Comparison of ENCODE assay signal across 9 mouse cellular contexts in the genomic region with DNA sequence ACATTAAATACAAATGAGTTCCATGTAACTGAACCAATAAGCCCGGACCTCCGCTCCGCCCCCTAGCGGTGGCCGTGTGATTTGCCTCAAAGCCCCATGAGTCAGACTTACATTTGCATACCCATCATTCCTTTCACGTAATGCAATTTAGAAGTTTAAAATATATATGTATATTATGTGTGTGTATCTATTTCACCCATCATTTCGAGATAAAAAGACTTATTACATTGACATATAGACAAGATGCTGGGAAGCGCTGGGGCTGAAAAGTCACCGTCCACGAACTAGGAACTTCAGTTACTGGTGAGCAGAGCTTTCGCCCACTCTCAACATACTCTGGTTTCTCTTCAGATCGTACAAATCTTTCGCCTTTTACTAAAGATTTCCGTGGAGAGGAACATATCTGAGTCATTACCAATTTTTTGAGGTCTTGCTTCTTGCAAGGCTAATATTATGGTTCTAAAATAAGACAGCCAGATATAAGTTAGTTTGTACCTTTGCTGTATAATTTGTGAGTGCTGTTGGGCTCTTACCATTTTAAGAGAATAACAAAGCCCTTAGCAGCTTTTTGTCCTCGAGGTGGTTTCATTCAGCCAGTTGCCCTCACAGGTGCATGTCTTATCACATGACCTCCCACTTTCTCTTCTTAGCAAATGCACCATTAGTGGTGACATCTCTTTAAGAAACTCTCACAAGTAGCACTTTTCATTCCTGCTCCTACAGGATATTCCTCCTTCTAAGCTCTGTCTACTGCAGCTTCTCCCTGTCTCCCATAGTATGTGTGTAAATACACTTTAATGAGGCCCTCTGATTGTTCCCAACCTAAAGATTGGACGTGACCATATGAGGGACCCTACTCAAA. TPM values are rescaled to one million over a fixed set of nuclear protein-coding genes. Genes with fewer than 3 reads are reported as not detected.
DNase-seq lines count a peak whose midpoint lies in the region; ATAC-seq and TF ChIP-seq lines count a peak whose summit lies in the region.
"Had no signal": no experiment of that assay in that cellular context is flagged by ENCODE, and none has a peak within 500 bp of the region (broad histone marks: within the 10 kb centered on the region; RNA-seq: fewer than 3 reads in every experiment).

No protein-coding gene starts in this region.

- H3K36me3 ChIP-seq in forebrain, postnatal 0 days (ENCODE audit: insufficient read depth), result no peaks in the 10 kb centered on the region
- H3K36me3 ChIP-seq in forebrain, embryonic 15.5 days, result no peaks in the 10 kb centered on the region
- H3K36me3 ChIP-seq: limb, embryonic 15.5 days had no signal

- H3K27me3 ChIP-seq in forebrain, postnatal 0 days (ENCODE audit: insufficient read depth, low read length), result no peaks in the 10 kb centered on the region
- H3K27me3 ChIP-seq in forebrain, embryonic 15.5 days, result no peaks in the 10 kb centered on the region
- H3K27me3 ChIP-seq: limb, embryonic 15.5 days had no signal

- no peak overlapping the region for H3K4me3 ChIP-seq in forebrain, postnatal 0 days (ENCODE audit: low read depth, low read length)
- H3K4me3 ChIP-seq in forebrain, embryonic 15.5 days, result no peak overlapping the region
- H3K4me3 ChIP-seq: limb, embryonic 15.5 days had no signal

- H3K4me2 ChIP-seq in forebrain, postnatal 0 days (ENCODE audit: low read depth), result no peak overlapping the region
- no peak overlapping the region for H3K4me2 ChIP-seq in forebrain, embryonic 15.5 days (replicated peaks)
- H3K4me2 ChIP-seq: limb, embryonic 15.5 days had no signal

- ATAC-seq in forebrain, postnatal 0 days, result no peak
- ATAC-seq in forebrain, embryonic 15.5 days (replicated peaks), result no peak

- H3K9me3 ChIP-seq in forebrain, postnatal 0 days (ENCODE audit: low read length), result no peaks in the 10 kb centered on the region
- H3K9me3 ChIP-seq in forebrain, embryonic 15.5 days, result no peaks in the 10 kb centered on the region
- H3K9me3 ChIP-seq: limb, embryonic 15.5 days had no signal

- H3K4me1 ChIP-seq in forebrain, postnatal 0 days (ENCODE audit: insufficient read depth), result no peaks in the 10 kb centered on the region
- H3K4me1 ChIP-seq in forebrain, embryonic 15.5 days, result 0 out of 2 replicates have a peak, but pooled peaks cover 2% of the 10 kb centered on the region

- peak; percentile 51 for TF ChIP-seq CTCF in forebrain, postnatal 0 days (IDR thresholded peaks at IDR 0.05; ENCODE audit: low read depth)

- no peak overlapping the region for H3K9ac ChIP-seq in forebrain, postnatal 0 days
- no peak overlapping the region for H3K9ac ChIP-seq in forebrain, embryonic 15.5 days (replicated peaks)
- H3K9ac ChIP-seq: limb, embryonic 15.5 days had no signal

- H3K27ac ChIP-seq in forebrain, postnatal 0 days (ENCODE audit: low read depth, low read length), result no peak overlapping the region
- no peak overlapping the region for H3K27ac ChIP-seq in forebrain, embryonic 15.5 days (replicated peaks)
- H3K27ac ChIP-seq: limb, embryonic 15.5 days had no signal

- 12% methylated on average over 16 of the region's 16 CpGs for WGBS in forebrain, postnatal 0 days
- WGBS in forebrain, embryonic 15.5 days, result 9% methylated on average over 16 of the region's 16 CpGs

- no peak for DNase-seq in forebrain, postnatal 0 days
- peak; percentile 55 for DNase-seq in urinary bladder, postnatal 14 days (ENCODE audit: low spot score)
- DNase-seq in urinary bladder, adult 2 months (ENCODE audit: low spot score), result no peak
- DNase-seq in embryo, embryonic 10 days (ENCODE audit: low spot score), result peak; percentile 76
- peak; percentile 18 for DNase-seq in kidney, postnatal 14 days
- DNase-seq in monocyte, adult 2 months (ENCODE audit: low read depth in 1 of 2, low spot score in 2 of 2), result peak; percentile 30 to 61
- peak; percentile 82 for DNase-seq in thymus, postnatal 25 days

RNA-seq across cellular contexts. Expression of gene Hhat, which starts 25.6 kb away (rescaled TPM):
- total RNA-seq in forebrain, postnatal 0 days (2014; rRNA removed), result 2.6 and 2.8 TPM in 2 replicates
- 1.8 TPM in 2 replicates for polyA plus RNA-seq in forebrain, postnatal 0 days (2015; fragmentation: Nextera tagmentation; extraction: Ambion mirVana)
- 2.0 and 2.7 TPM in 2 replicates for polyA plus RNA-seq in forebrain, embryonic 15.5 days (2015; fragmentation: Nextera tagmentation; extraction: Ambion mirVana)
- polyA plus RNA-seq in urinary bladder, adult 2 months (2012; rRNA removed), result 2.7 and 3.1 TPM in 2 replicates

Comparison
In these comparisons a context has a peak if more than half of its experiments do, and no peak if none do; other contexts are left out.
1. DNase-seq: peak in urinary bladder, postnatal 14 days (single experiment), embryo, embryonic 10 days (single experiment), kidney, postnatal 14 days (single experiment), monocyte, adult 2 months (2 of 2) and thymus, postnatal 25 days (single experiment); none in forebrain, postnatal 0 days (single experiment) and urinary bladder, adult 2 months (single experiment).